Mouse (Mus musculus): ENCODE measurements at regions not wholly inside any gene's neighbourhood (a gene's known extent, or its start where the extent isn't known, plus 50 kb on each side); places are given as distances from the start of the nearest gene placed in this dataset.

GRCm38 (mm10) chr5:42364116-42364515 is 296.4 kb downstream of the Gm16223 start:
- DNase-seq (ENCODE audit: low spot score) = no peak

GRCm38 (mm10) chr5:42387959-42388358 is 320.2 kb downstream of the Gm16223 start:
- no peak for DNase-seq (ENCODE audit: low spot score)

DNA sequence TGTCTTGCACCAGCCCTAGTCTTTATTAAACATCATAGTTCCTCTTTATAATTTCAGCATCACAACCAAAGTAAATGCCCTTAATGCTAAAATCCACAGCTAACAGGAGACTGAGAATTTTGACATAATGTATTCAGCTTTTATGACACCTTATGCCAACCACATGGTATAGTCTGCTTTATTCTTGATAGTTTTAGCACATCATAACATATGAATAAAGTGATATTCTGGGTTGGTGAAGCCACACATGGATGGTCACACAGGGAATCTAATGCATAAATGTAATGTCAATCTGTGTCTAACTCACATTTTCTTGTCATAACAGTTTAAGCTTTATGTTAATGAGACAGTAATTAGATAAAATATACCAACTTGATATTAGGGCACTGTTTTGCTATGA is 328.9 kb downstream of the Gm16223 start:
- DNase-seq (ENCODE audit: low spot score) = no peak

DNA sequence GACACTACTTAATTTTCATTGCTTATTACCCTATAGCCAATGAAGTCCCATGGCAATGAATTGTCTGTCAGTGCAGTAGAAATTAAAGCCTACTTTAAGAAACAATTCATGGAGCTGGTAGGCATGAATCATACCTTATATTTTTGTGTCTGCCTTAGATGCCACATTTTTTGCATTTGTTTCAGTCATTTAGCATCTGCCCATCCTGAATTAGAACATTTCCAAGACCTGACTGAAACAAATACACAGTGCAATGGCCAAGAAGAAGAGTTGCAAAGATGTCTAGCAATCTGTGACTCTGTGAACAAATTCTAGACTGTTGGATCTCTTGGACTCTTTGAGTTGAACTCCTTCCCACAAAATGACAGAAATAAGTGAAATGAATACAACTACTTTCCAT is 342.2 kb downstream of the Gm16223 start:
- no peak for DNase-seq (ENCODE audit: low spot score)

DNA sequence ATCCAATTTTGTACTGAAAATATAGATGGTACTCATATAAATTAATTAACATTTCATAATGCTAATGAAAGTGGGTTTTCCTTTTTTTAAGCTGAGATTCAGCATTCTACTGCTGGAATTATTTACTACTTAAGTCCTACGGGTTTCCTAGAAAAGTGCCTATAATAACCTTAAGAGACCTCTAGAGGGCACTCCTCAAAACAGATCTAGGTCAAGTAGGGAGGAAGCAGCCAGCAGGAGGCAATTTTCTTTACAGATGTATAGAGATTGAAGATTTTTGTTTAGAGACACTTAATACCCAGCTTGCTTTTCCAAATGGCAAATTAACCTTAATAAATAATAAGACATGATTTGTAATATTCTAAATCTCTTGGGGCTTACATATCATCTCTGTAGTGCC is 344.5 kb downstream of the Gm16223 start:
- DNase-seq (ENCODE audit: low spot score) = no peak

DNA sequence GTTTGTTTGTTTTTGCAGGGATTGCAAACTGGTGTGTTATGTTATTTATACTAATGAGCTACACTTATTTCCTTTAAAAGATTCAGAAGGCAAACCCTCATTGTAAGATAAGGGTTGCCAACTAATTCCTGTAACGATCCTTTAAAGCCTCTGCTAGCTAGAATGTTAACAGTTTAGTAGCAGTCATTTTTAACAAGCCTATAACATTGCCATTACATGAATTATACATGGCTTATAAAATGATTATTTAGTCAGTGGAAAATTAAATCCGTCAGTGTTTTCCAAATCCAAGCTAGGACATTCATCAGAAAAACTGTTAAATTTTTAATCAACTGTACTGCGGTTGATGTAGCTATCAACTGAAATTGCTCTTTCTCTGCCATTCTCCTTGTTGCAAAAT is 358.1 kb downstream of the Gm16223 start:
- no peak for DNase-seq (ENCODE audit: low spot score)

DNA sequence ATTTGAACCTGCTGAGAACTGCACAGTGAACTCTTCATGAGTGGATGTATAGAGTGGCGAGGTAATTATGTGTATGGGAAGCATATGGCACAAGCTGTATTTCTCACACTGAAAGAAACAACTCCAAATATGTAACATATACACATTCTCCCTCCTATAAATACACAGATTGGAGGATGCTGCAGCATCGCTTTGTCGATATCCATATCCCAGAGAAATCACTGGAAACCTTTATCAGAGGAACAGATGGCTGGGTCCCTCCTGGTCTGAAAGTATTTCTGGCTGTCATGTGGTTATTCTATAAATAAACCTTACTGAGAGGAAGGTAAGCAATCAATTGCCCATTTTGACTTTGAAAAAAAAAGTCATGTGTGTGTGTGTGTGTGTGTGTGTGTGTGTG is 365.4 kb downstream of the Gm16223 start:
- no peak for DNase-seq (ENCODE audit: low spot score)

- DNase-seq (ENCODE audit: low spot score) = no peak
Observed at GRCm38 (mm10) chr5:42448644-42449043, 380.9 kb downstream of the Gm16223 start.

DNA sequence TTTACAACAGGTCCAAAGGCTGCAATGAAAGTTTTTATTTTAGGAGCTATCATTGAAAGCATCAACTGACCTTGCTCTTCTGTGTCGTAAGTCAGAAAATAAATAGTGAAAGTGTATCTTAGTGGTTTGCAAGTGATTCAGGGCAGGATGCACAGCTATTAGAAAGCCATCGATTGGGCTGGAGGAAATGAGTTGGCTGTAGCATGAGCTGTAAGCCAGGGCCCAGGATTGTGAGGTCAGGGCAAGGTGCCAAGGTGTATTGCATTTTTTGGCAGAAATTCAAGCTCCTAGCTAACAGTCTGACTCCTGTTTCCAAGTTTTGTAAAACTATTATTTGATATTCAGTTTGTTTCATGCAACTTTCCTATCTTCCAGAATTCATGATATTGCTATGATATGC is 381.8 kb downstream of the Gm16223 start:
- DNase-seq (ENCODE audit: low spot score) = no peak

DNA sequence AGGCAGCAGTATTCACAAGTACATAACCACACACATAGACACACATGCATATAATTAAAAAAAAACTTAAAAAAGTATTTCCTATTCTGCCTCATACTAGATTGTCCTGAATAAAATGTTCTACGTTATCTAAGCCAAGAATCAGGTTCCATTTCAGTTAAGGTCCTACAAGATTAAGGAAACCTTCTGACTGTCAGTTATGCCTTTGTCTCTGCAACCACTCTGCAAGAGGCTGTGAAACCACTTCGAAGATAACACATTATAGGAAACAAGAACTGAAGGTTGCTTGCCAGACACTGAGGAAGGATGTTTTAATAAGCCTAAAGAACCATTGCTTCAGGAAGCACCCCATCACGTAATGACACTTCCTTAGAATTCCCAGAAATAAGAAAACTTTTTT is 385.9 kb downstream of the Gm16223 start:
- DNase-seq (ENCODE audit: low spot score) = no peak

- no peak for DNase-seq (ENCODE audit: low spot score)
Observed at GRCm38 (mm10) chr5:42461195-42461594, 393.4 kb downstream of the Gm16223 start.

DNA sequence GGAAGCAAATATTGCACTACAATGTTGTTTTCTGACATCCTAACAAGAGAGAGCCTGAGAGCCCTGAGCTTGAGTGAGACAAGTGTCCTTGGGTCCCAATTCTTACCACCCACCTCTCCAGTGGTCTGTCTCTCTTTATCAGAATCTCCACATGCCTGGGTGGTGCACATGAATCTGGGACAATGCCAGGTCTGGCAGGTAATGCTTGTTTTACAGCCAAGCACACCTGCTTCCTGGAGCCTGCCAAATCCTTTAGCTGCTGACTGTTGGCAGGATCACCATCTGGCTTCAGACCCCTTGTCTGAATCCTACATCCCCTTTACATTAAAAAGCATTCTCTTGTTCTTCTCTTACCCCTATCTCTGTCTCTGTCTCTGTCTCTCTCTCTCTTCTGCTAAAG is 397.1 kb downstream of the Gm16223 start:
- DNase-seq (ENCODE audit: low spot score) = no peak

DNA sequence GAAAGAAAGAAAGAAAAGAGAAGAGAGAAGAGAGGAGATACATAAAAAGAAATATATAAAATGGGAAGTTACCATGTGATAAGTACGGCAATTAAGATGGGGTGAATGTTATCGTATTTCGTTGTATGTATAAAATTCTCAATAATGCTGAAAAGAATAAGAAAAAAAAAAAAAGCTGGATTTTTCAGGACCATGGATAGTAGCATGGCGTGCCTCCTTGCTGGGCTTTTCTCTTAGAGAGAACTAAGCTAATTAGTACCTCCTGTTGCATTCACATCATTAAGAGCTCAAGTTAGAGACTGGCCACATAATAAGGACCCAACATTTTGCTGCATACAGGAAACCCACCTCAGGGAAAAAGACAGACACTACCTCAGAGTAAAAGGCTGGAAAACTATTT is 405.7 kb downstream of the Gm16223 start:
- no peak for DNase-seq (ENCODE audit: low spot score)

DNA sequence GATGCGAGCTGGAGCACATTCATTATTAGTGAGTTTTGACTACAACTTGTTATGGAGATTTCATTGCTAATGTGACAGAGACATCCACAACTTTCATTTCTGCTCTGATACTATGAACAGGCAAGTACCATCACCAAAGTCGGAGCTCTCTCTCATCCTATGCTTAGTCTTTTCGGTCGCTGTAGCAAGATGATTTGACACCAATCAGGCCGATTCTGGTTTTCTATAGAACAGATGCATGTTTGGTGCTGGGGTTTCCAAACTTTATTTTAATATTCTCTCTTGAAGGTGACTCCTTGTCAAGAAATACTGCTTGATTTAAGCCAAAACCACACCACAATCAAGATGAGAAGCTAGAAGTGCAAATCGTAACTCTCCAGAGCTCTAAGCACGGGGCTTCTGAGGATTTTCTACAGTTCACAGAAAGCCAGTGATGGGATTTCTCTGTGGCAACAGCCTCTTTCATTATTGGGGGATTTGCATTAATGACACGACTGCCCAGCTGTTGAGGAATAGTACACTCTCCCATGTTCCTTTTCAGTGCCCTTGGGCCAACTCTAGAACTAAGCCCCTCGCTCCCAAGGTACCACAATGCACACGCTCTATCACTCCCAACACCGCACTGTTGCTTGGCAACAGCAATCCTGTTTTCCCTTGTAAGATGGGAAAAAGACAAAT is 434.5 kb downstream of the Gm16223 start:
- no peak for DNase-seq (ENCODE audit: low spot score)

GRCm38 (mm10) chr5:42502802-42503136 is 435.0 kb downstream of the Gm16223 start:
- no peak for DNase-seq (ENCODE audit: low spot score)

- no peak for DNase-seq (ENCODE audit: low spot score)
Observed at GRCm38 (mm10) chr5:42509200-42509599, 441.4 kb downstream of the Gm16223 start.

GRCm38 (mm10) chr5:42523116-42524113 is 455.7 kb downstream of the Gm16223 start:
- no peak for DNase-seq (ENCODE audit: low spot score)

GRCm38 (mm10) chr5:42525431-42525830 is 457.7 kb downstream of the Gm16223 start:
- DNase-seq (ENCODE audit: low spot score) = no peak

- DNase-seq (ENCODE audit: low spot score) = no peak
Observed at GRCm38 (mm10) chr5:42560537-42560936, 492.8 kb downstream of the Gm16223 start.

- DNase-seq (ENCODE audit: low spot score) = no peak
Observed at GRCm38 (mm10) chr5:42563406-42563805, 495.6 kb downstream of the Gm16223 start.

DNA sequence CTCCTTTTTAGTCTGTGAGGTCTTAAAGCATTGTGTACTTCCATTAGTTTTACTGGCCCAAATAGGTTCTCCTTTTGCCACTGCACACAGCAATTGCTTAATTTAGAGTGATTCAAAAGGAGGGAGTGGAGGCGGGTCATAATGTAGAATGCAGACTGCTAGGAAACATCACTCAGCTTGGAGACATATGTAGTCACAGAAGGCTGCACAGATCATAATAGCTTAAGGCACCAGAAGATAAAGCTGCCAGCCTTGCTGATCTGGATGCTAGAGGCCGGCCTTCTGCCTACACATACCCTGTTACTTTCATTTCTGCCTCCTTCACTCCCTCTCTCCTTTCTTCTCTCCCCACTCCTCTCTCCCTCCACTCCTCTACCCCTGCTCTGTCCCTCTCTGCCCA is 508.2 kb downstream of the Gm16223 start:
- no peak for DNase-seq (ENCODE audit: low spot score)

GRCm38 (mm10) chr5:42578208-42578844 is 510.6 kb downstream of the Gm16223 start:
- DNase-seq (ENCODE audit: low spot score) = no peak

GRCm38 (mm10) chr5:42620698-42621097 is 552.9 kb downstream of the Gm16223 start:
- no peak for DNase-seq (ENCODE audit: low spot score)

Measured in testis, postnatal 10 days (tissue).